Mouse (Mus musculus): ENCODE data around the gene Gramd1b.

Gene Gramd1b

DNA sequence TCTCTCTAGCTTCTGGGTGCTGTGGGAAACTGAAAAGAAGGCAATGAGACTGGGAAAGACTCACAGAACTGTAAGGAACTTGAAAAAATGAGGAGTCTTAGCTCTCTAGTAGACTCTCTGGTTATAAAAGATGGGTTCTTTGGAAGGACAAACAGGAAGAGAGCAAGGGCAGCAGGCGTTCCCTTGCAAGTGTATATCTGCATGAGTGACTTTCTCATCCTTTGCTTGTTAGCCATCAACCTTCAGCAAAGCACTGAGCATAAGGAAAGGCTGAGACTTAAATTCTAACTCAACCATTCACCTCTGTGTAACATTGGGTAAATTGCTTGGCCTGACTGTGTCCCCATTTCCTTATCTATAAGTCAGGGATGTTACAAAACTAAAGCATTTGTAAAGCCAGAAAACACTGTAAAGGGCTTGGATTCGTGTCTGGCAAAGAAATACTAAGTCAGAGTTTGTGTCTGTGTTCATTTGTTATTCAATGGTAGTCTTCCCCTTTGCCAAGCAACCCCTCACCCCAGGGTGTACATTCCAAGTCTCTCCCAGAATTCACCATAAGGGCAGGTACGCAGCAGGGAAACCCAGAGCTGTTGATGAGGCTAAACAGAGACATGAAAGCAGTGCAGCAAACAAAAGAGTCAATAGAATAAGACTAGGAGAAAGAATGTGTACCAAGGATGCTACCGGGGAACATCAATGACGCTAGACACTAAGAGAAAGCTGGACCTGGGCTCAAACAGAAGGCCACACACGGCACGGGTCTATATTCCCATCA, 133.5 kb downstream of the Gramd1b start:
- DNase-seq (ENCODE audit: low spot score) = no peak

DNA sequence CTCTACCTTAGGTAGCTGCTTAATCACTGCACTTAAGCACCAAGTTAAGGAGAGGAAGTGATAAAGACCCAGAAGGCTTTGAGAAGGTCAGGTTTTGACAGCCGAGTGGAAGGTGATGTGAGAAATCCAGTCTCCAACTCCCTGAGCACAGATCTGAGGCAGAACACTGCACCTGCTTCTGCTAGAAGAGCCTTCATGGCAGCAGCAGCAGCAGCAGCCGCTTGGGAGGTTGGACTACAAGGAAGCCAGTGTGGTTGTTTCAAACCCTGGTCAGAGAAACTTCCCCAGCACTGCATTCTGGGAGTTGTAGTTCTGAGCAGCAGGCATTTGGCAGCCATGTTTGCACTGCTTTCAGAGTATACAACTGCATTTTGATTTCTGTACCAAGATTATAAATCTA, 134.1 kb downstream of the Gramd1b start:
- DNase-seq (ENCODE audit: low spot score) = peak; percentile 60

DNA sequence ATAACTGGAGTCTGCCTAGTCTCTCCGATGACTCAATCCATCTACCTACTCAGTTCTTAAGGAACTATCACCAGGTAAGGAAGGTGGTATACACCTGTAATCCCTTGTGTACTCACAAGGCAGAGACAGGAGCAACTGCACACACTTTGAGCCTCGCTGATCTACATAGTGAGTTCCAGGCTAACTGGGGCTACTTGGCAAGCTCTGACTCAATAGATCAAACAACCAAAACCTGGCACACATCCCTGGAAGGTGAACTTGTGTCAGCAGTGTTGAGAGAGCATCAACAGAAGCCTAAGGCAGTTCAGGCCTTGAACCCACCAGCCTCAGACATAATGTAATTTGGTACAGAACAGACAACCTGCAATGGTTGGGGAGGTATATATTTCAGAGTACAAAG, 135.0 kb downstream of the Gramd1b start:
- DNase-seq (ENCODE audit: low spot score) = no peak

DNA sequence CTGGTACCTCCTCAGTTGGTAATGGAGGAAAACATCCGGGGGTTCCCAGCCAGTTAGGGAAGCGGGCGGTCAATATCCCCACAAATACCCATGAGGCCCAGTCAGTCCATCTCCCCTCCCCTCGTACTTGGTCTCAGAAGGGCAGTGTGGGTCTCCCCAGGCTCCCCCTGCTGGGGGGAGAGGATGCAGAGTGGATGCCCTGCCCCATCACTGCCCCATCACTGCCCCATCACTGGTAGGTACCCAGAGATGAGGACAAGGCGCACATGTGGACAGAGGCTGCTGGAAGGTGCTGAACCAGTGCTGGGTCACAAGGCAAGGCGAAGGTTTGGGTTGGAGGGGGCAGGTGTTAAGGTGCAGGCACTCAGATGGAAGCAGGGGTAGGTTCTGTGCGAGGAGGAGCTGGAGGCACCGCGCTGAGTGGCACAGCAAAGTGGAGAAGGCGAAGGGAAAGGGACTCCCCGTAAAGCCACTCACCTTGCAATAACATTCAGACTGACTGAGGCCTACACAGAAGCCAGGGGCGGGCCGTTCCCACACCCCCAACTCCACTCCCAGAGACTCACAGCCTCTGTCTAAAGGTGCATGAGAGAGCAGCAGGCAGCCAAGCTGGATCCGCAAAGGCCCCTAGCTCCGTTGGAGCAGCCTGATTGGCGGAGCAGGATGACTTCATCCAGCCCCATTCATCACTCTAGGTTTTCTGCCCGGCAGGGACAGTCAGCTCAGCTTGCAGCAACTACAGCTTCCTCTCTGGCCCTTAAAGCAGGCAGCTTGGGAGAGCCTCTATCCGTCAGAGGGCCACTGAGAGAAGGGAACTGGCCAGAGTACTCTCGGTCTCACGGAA, 139.1 kb downstream of the Gramd1b start:
- DNase-seq (ENCODE audit: low spot score) = peak; percentile 90

DNA sequence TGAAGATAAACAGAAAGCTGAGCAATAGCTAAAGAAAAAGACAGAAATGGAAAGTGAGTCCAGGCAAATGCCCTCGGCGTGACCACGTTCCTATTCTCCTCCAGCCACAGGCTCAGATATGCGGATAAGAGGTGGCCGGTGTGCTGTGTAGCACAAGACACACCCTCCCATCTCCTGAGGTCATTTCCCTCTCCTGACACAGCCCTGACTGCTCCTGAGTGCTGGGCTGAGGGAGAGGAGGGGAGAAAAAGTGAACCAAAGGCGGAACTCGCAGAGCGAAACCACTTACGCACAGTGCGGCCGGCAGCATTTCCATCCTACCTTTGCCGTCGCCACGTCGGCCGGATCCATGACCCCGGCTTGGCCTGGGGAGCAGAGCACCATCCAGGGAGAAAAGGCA, 139.8 kb downstream of the Gramd1b start:
- DNase-seq (ENCODE audit: low spot score) = peak; percentile 69

DNA sequence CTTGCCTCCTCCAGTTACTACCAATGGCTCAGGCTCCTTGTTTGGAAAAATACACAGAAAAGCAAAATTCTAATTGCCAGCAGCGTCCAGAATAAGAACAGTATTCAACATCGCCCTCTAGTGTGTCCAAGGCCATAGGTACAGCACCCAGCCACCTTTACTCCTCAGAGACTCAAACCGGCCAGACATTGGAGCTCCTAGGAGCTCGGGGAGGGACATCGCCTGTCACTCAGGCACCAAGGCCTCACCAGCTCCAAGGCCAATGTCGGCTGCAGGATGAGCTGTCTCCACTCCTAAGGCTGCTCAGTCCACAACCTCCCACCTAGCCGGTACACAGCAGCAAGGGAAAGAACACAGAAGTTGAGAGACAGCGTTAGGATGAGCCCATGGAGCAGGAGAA, 140.3 kb downstream of the Gramd1b start:
- peak; percentile 91 for DNase-seq (ENCODE audit: low spot score)

DNA sequence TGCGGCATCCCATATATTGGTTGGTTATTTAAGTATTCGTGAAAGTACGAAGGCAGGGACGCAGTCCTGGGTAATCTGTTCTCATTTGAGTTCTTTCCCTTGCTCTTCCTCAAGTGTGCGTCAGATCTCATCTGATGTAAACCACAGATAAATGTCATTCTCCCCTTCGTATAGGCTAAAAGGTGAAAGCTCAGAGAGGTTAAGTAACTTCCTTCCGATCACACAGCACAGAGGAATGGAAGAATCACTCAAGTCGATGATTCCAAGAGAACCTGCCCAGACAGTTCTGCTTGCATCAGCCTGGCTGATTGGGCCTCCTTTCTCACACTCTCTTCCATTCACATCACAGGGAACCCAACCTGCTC, 140.8 kb downstream of the Gramd1b start:
- no peak for DNase-seq (ENCODE audit: low spot score)

DNA sequence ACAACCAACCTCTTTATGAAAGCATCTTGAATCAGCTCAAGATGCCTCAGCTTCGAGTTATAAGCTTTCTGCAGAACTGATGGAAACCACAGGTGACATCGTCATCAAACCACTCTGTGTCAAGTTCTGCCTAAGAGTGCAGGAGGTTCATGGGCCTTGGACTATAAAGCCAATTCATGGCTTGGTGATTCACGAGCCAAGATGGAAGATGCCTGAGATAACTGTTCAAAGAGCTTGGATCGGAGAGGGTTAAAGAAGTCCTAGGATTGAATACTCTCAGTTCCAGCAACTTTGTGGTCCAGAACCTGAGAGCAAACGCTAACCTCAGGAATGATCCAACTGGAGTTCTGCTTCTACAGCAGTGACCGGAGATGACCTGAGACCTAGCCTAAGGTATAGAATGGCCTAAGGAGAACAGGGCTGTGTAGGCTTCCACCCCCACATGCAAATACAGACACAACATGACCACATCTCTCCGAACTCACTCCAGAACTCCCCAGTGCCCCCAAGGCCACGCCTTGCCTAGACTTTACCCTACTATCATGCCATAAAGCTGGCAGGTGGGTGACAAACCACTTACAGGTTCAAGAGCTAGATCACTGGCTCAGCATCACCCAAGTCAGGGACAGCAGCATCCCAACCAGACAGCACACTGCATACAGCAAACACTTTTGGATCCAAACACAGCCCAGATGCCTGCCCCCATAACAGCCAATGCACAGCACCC, 141.4 kb downstream of the Gramd1b start:
- DNase-seq (ENCODE audit: low spot score) = no peak

DNA sequence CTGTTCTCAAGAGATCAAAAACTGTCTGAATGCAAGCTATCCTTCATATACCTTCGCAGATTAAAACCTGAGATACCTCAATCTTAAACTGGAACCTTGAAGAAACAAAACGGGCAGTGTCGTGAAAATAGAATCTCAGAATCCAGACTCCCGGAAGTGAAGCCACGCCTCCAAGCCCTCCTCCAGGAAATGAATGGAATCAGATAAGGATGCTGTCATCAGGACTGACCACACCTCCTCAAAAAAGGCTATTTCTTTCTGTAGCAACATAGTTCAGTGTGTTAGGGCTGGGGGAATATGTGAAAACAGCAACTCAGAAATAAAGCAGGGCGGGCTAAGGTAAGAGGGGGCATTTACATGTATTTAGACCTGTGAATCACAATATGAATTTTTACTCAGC, 142.0 kb downstream of the Gramd1b start:
- peak; percentile 40 for DNase-seq (ENCODE audit: low spot score)

DNA sequence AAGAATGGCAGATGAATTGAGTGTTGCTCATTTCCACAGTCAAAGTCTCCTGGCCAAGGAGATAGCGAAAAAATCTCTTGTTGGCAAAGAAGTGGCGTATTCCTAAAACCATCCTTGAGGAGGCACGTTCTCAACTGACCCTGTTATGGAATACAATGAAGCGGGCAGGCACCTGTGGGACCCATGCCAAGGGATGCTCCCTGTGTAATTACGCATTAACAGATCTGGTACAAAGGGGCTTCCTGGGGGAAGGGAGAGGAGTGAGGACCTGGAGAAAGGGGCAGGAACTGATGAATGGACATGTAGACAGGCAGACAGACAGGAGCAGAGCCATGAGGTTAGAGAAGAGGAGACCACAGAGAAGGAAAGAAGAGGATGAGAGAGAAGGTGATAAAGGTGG, 146.4 kb downstream of the Gramd1b start:
- DNase-seq (ENCODE audit: low spot score) = no peak

DNA sequence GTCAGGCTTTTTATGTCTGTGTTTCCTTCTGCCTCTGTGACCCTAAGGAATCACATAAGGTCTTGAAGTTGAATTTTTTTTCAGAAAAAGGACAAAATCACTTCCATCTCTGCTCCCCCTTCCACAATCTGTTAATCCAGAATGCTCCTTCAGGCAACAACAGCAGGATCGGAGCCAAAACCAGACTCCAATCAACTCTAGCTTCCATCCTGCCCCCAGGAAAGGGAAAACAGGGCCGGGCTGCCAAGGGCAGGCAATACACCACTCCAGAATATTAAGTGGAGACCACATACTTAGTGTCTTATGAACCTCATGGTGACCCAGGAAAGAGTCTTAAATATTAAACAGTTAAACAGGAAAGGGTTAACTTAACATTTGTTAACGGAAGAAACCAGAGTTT, 148.7 kb downstream of the Gramd1b start:
- DNase-seq (ENCODE audit: low spot score) = no peak

DNA sequence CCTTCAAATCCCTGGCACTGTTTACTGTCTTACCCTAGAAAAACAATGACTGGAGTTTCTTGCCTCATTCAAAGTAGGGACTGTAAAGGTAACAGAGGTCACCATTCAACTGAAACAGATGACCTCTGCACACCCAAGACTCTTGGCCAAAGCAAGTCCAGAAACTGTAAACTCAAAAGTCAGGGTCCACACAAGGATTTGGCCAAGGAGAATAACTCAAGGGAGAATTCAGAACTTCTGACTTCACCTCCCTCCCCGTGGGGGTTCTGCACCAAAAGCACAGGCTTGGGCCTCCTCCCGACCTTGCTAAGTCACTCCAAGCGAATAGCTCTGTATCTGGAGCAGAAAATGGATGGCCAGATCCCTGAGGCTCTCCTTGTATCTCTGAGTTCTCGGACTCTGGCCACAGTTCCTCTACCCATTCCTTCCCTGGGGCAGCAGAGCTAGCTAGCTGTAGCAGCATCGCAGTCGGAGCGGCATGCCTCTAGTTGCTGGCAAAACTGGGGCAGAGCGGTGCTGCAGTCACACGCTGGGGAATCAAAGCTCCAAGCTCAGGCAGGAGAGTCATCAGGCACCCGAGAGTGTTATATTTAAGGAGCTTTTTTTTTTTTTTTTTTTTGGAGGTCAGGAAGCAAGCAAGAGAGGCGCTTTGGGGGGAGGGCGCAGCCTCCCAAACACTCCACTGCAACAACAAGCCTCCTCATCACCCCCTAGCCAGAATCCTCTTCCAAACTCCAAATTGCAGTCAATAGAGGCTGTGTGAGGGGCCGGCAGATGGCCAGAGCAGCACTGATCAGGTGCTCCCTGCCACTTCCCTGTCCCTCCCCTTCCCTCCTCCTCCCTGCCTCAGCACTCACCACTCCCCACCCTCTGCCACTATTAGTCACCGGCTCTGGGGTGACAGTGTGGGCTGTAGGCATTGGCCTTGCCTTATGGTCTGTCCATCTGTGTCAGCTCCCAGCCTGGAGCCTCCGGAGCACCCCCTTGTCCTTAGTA, 149.5 kb downstream of the Gramd1b start:
- DNase-seq (ENCODE audit: low spot score) = peak; percentile 67

DNA sequence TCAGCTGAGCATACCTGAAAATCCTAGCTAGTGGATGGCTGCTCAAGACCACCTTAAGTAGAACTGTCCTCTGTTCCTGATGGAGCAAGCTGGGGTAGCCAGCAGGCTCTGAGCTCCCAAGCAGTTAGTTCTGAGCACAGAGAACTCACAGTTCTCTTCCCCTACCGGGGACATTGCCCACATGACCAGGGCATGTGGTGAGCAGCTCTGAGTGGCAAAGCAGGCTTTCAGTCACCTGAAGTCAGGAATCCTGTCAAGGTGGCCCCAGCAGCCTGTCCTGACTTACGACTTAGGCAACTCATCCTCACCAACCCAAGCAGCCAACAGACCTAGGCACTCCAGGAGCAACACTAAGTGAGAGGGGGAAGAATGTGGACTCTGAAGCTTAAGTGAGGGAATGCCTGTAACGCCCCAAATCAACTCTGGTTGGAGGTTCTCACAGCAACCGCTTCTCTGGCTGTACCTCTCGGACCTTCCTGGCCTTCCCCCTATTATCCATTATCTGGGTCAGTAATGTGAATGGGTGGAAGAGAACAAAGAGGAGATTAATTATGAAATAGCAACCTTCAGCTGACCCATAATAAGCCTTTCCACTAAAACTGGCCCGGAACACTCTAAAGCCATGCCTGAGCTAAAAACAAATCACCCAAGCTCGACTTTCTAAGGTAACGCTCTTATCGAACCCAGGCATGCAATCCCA, 154.3 kb downstream of the Gramd1b start:
- no peak for DNase-seq (ENCODE audit: low spot score)

DNA sequence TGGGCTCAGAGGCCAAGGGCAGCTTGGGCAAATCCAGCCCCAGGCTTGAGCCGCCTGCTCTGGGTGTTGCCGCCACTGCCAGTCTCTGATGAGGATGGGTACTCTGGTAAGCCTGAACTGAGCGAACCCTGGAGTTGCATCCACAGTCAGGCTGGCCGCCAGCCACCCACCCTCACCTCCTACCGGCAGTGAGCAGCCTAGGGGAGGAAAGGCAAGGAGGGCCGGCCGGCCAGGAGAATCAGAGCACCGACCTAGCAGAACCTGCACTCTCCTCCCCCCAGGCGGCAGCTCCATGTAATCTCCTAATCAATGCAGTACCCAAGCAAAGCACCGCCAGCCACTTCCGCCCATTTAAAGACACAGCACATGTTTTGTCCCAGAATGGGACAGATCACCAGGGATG, 155.0 kb downstream of the Gramd1b start:
- peak; percentile 64 for DNase-seq (ENCODE audit: low spot score)

DNA sequence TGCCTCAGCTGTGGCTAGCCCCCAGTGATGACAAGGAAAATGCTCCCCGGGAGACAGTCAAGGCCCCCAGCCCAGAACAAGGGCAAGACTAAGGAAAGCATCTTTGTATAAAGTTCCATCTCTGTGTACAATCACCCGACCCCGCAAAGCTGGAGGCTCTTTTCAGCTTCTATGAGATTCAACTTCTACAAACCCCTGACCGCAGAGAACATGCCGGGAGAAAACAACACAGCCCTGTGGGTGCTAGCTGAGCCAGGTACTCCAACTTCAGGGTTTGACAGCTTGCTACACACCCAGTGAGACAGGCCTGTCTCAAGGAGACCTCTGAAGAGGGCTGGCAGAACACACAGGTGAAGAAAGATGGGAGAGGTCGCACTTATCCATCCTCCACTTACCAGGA, 155.7 kb downstream of the Gramd1b start:
- no peak for DNase-seq (ENCODE audit: low spot score)

DNA sequence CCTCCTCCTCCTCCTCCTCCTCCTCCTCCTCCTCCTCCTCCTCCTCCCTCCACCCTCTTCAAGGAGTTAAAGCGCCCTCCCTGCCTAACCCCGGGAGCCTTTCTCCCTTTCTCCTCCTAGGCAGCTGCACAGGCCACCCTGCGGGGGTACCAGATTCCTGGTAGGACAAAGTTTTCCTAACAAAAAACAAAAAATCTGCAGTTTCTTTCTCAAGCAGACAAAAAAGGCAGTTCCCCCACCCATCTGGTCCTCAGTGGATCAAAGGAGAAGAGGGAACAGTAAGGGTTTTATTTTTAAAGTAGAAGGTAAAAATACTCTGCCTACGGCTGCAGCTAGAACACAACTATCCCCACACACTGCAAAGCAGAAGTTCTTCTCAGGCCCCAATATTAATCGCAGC, 156.2 kb downstream of the Gramd1b start:
- no peak for DNase-seq (ENCODE audit: low spot score)

DNA sequence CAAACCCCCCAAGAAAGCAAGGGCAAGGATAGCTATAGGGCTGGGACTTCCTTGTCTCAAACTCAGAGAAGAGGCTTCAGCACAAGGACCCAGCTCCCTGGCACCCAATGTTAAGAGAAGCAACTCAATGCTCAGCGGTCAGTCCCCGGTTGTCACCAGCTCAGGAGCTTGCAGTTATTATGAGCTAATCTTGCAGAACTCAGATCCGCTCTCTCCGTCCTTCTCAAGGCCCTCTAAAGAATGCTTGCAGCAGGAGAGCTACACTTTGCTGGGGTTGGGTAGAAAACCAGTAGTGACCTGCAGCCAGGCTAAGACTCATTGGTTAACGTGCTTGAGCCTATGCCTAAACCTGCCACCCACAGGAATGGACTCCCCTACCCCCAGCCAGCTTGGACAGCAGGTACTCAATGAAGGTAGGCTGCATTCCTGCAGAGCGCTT, 156.6 kb downstream of the Gramd1b start:
- no peak for DNase-seq (ENCODE audit: low spot score)

DNA sequence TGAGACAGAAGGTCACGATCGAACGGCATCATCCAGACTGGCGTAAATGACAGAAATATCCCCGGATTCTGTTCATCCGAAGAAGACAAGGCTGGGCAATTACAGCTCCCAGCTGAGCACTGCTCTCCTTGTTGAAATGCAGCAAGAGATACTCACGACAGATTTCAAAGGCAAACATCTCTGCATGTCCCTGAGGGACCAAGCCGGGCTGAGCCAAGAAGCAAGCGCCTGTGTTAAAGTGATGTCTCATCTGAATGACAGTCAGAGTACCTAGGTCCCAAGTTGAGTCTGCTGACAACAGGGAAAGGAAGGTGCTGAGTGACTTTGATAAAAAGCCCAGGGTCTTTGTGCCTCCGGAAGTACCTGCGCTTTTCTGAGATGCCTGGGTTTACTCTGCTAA, 157.1 kb downstream of the Gramd1b start:
- no peak for DNase-seq (ENCODE audit: low spot score)

DNA sequence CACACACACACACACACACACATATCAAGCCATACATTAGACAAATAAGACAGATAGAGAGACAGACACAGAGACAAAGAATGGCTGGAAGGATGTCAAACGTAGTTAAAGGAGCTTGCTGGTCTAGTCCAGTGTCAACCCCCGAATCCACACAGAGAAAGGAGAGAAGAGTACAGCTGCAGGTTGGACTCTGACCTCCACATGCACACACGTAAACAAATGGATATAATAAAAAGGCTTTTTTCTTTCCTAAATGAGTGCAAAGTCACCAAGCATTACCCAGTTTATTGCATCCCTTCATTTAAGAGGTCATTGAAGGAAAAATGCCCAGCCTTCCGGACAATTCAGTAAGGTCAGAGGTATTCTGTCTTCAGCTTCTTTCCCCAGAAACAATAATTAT, 161.0 kb downstream of the Gramd1b start:
- no peak for DNase-seq (ENCODE audit: low spot score)

DNA sequence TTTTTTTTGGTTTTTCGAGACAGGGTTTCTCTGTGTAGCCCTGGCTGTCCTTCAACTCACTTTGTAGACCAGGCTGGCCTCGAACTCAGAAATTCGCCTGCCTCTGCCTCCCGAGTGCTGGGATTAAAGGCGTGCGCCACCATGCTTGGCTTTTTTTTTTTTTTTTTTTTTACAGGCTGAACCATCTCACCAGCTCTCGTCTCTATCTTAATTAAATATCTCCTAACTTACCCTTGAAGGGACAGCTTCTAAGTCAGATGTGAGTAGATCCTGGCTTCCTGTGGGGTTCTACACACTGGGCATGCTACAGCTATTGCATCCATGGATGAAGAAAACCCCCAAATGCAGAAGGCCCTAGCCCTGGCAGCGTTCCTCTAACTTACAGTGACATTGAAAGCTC, 164.4 kb downstream of the Gramd1b start:
- DNase-seq (ENCODE audit: low spot score) = no peak

DNA sequence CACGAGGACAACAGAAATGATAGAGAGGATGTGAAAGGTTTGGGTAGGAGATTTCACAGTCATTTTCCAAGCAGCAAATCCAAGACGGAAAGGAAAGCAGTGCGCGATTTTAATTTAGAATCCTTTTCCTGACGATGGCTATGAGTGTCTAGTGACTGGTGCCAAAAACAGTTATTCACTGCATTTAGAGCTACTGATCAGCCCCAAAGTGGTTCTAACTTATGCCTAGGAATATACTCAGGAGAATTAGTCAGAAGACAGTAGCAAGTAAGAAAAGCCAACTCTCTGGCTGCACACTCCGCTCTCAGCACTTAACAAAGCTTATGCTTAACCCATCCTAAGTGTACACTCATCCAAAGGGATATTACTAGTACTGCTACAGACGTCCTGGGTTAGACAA, 166.9 kb downstream of the Gramd1b start:
- DNase-seq (ENCODE audit: low spot score) = no peak
